Mouse (Mus musculus) G1E (cell line): ENCODE results near the gene D330020A13Rik. TPM values are rescaled to one million over a fixed set of nuclear protein-coding genes. Genes with fewer than 3 reads are reported as not detected.

Experiments used
- ATAC-seq: 2 replicates; pipeline ENCODE4 v1.8.0; 2016; ENCODE audit warnings: mild to moderate bottlenecking; ENCODE audit not compliant: insufficient number of reproducible peaks, poor library complexity, low FRiP score, severe bottlenecking; ENCODE audit errors: extremely low read depth
- DNase-seq: peaks from one replicate; pipeline ENCODE4 v3.0.0; 2012; ENCODE audit warnings: low spot score
- H3K27me3 ChIP-seq: 2 replicates; pipeline ENCODE4 v1.6.1; 2012; ENCODE audit warnings: mild to moderate bottlenecking, low read length, inconsistent platforms; ENCODE audit not compliant: insufficient read depth
- H3K36me3 ChIP-seq: replicated peaks from 2 replicates; pipeline ENCODE3; 2012; ENCODE audit warnings: mild to moderate bottlenecking, inconsistent platforms
- H3K4me1 ChIP-seq: 2 replicates; pipeline ENCODE4 v1.6.1; 2012; ENCODE audit warnings: low read depth, low read length, inconsistent platforms, mixed read lengths; ENCODE audit not compliant: insufficient read depth
- H3K4me3 ChIP-seq: 2 replicates; pipeline ENCODE4 v1.5.1; 2012; ENCODE audit warnings: low read depth, mild to moderate bottlenecking, inconsistent platforms, low read length, moderate library complexity, mixed read lengths
- H3K9me3 ChIP-seq: replicated peaks from 2 replicates; pipeline ENCODE4 v1.6.1; 2012; ENCODE audit warnings: inconsistent platforms
- CTCF ChIP-seq: IDR thresholded peaks from 2 replicates; pipeline ENCODE4 v1.5.1; 2012; ENCODE audit warnings: low read depth, low read length, inconsistent platforms, mixed read lengths
- GATA1 ChIP-seq: IDR thresholded peaks from 2 replicates; pipeline ENCODE4 v1.6.1; 2012; ENCODE audit warnings: borderline replicate concordance, low read length, inconsistent platforms, mixed read lengths
- GATA2 ChIP-seq: IDR thresholded peaks from 2 replicates; pipeline ENCODE4 v1.6.1; 2012; ENCODE audit warnings: low read depth, low read length, inconsistent platforms, borderline replicate concordance
- POLR2AphosphoS5 ChIP-seq: IDR thresholded peaks from 2 replicates; pipeline ENCODE4 v1.6.1; 2012; ENCODE audit warnings: low read depth, low read length, inconsistent platforms; ENCODE audit not compliant: insufficient replicate concordance
- TAL1 ChIP-seq: conservative IDR thresholded peaks from 2 replicates; pipeline ENCODE4 v1.6.1; 2012; ENCODE audit warnings: low read depth, low read length, inconsistent platforms, mixed read lengths
- polyA plus RNA-seq: library from polyadenylated mRNA; stranded (reverse); fragments of >175 nt; gene quantifications from 2 replicates; pipeline ENCODE4 v1.2.3, GENCODE M21; 2012
- total RNA-seq, 2 experiments: library from RNA; stranded (forward) in 1 of 2; stranded (reverse) in 1 of 2; fragments of 200-1000 nt in 1 of 2; fragments of >200 nt in 1 of 2; fragmentation: Nextera tagmentation in 1 of 2; gene quantifications; 2 replicates each; pipeline ENCODE4 v1.2.3; 2014 to 2017

Gene D330020A13Rik
- total and polyA plus RNA-seq, 3 experiments = not detected

DNA sequence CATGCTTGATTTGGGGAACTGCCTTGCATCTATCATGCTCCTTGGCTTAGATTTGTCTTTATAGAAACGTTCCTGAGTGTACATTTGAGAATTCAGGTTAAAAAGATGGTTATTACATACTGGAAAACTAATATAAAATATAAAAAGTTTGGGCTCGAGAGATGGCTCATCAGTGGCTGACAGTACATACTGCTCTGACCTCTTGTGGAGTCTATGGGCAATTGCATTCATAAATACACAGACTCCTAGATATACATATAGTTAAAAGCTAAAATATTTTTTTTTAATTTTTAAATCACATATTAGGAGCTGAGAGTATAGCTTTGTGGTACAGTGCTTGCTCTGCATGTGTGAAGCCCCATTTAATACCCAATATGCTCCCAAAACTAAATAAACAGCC, 38.2 kb downstream of the D330020A13Rik start:
- no peaks in the 10 kb centered on the region for H3K27me3 ChIP-seq
- H3K9me3 ChIP-seq = no peaks in the 10 kb centered on the region
- TF ChIP-seq CTCF (no peak), GATA2 (no peak), TAL1 (no peak), GATA1 (no peak), POLR2AphosphoS5 (no peak)
- no peaks in the 10 kb centered on the region for H3K4me1 ChIP-seq
- H3K36me3 ChIP-seq = peaks cover 90% of the 10 kb centered on the region
- no peak for ATAC-seq
- DNase-seq = no peak
- H3K4me3 ChIP-seq = no peak overlapping the region

DNA sequence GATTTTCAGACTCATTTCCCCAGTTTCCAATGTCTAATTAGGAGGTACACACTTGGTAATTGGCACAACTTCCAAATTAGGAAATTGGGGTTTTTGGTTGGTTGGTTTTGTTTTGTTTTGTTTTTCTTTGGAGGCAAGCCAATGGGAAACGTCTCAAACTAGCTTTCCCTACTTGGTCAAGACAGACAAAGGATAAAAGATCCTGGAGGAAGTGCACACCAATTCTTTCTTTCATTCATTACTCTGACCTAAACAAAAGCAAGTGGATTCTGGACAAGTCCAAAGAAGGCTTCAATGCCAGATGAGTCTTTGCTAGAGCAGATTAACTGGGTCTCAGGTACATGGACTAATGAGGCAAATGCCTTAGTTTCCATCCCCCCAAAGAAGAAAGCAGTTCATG, 49.8 kb downstream of the D330020A13Rik start:
- peaks cover 2% of the 10 kb centered on the region; the same call in 1 of the 2 replicates for H3K4me1 ChIP-seq
- no peak for DNase-seq
- no peak for TF ChIP-seq GATA2
- TF ChIP-seq TAL1 = no peak
- peaks cover 92% of the 10 kb centered on the region for H3K36me3 ChIP-seq
- H3K4me3 ChIP-seq = no peak overlapping the region
- H3K9me3 ChIP-seq = no peaks in the 10 kb centered on the region
- ATAC-seq = no peak
- H3K27me3 ChIP-seq = no peaks in the 10 kb centered on the region

Other genes with a start within 250 kb of the D330020A13Rik start
- not detected in 2 replicates for gene Ninj2, start 201.0 kb upstream of the D330020A13Rik start, total RNA-seq (2014; fragmentation: Nextera tagmentation)
- not detected in 2 replicates for gene Ninj2, start 201.0 kb upstream of the D330020A13Rik start, total RNA-seq (2017)
- not detected in 2 replicates for gene Ninj2, start 201.0 kb upstream of the D330020A13Rik start, polyA plus RNA-seq
- gene B4galnt3, start 195 bp downstream of the D330020A13Rik start, total RNA-seq (2014; fragmentation: Nextera tagmentation) = not detected in 2 replicates
- not detected in 2 replicates for gene B4galnt3, start 195 bp downstream of the D330020A13Rik start, total RNA-seq (2017)
- gene B4galnt3, start 195 bp downstream of the D330020A13Rik start, polyA plus RNA-seq = not detected in 2 replicates
- gene Kdm5a, start 69.8 kb downstream of the D330020A13Rik start, total RNA-seq (2014; fragmentation: Nextera tagmentation) = 87.3 and 88.0 TPM in 2 replicates
- gene Kdm5a, start 69.8 kb downstream of the D330020A13Rik start, total RNA-seq (2017) = 111 and 137 TPM in 2 replicates
- 23.6 and 32.3 TPM in 2 replicates for gene Kdm5a, start 69.8 kb downstream of the D330020A13Rik start, polyA plus RNA-seq
- gene Ccdc77, start 70.0 kb downstream of the D330020A13Rik start, total RNA-seq (2014; fragmentation: Nextera tagmentation) = 33.6 and 35.6 TPM in 2 replicates
- gene Ccdc77, start 70.0 kb downstream of the D330020A13Rik start, total RNA-seq (2017) = 31.9 and 34.1 TPM in 2 replicates
- 2.7 and 3.4 TPM in 2 replicates for gene Ccdc77, start 70.0 kb downstream of the D330020A13Rik start, polyA plus RNA-seq
- gene Il17ra, start 168.9 kb downstream of the D330020A13Rik start, total RNA-seq (2014; fragmentation: Nextera tagmentation) = 4.4 and 7.1 TPM in 2 replicates
- 6.0 and 6.3 TPM in 2 replicates for gene Il17ra, start 168.9 kb downstream of the D330020A13Rik start, total RNA-seq (2017)
- 10.3 and 10.7 TPM in 2 replicates for gene Il17ra, start 168.9 kb downstream of the D330020A13Rik start, polyA plus RNA-seq
- not detected in 2 replicates for gene Tmem121b, start 199.4 kb downstream of the D330020A13Rik start, total RNA-seq (2014; fragmentation: Nextera tagmentation)
- gene Tmem121b, start 199.4 kb downstream of the D330020A13Rik start, total RNA-seq (2017) = 0.05 and 0.06 TPM in 2 replicates
- gene Tmem121b, start 199.4 kb downstream of the D330020A13Rik start, polyA plus RNA-seq = not detected in 2 replicates
- gene Hdhd5, start 237.0 kb downstream of the D330020A13Rik start, total RNA-seq (2014; fragmentation: Nextera tagmentation) = 10.0 and 11.9 TPM in 2 replicates
- 12.8 and 15.5 TPM in 2 replicates for gene Hdhd5, start 237.0 kb downstream of the D330020A13Rik start, total RNA-seq (2017)
- gene Hdhd5, start 237.0 kb downstream of the D330020A13Rik start, polyA plus RNA-seq = 10.2 and 10.5 TPM in 2 replicates